Mouse (Mus musculus): ENCODE results near the gene Mex3d.

DNA sequence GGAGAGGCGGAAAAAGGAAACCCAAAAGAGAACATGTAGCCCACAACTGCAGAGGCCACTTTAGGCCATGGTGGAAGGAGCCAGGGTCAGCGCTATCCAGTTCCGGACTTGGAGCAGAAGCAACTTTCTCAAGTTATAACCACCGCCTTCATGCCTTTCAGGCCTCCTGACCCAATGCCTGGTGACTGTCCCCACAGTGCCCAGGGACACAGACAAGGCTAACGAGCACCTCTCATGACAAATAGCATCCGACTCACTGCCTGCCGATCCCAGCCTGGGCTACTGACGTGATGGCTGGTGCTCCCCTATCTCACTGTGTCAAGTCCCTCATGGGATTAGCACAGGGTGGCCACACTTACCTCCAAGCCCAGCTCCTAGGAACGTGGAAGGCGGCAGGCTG is 33.3 kb upstream of the Mex3d start:
- TF ChIP-seq CTCF (IDR thresholded peaks at IDR 0.05; ENCODE audit: low read depth), result no peak
- no peak for TF ChIP-seq EP300 (IDR thresholded peaks at IDR 0.05; ENCODE audit: low read depth)
